Mouse (Mus musculus) megakaryocyte, embryonic 14.5 days (primary cell): ENCODE measurements around the gene Foxk1.

ENCODE experiments used
- FLI1 ChIP-seq: IDR thresholded peaks from 2 replicates; pipeline ENCODE4 v1.6.1; 2012; ENCODE audit warnings: low read length, inconsistent platforms, mixed read lengths
- GATA1 ChIP-seq: IDR thresholded peaks from 3 replicates; pipeline ENCODE4 v1.6.1; 2012; ENCODE audit warnings: mixed read lengths, low read length, inconsistent platforms, borderline replicate concordance

DNA sequence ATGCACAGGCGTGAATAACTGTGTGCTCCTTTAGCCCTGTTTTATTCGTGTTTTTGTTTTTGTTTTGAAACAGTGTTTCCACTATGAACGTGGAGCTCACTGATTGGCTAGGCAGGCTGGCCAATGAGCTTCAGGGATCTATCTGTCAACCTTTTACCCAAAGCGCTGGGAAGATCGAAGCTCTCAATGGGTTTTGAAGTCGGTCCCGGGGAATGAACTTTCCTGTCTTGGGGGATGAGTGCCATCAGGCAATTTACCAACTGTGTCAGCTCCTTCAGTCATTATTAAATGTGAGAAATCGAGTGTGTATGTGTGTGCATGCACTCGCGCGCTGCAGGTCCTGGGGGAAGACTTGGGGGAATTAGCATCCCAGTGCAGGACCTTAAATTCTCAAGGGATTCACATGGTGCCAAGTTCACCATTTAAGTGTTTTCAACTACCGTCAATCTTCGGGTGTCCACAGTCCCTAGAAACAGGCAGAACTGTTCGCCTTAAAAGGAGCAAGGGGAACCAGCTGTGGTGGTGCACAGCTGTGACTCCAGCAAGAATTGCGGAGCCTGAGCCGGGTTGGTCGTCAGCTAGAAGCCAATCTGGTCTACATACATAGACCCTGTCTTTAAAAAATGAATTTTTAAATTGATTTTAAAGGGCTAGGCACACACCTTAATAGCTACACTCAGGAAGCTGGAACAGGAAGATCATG lies 965 bp upstream of the Foxk1 start:
- TF ChIP-seq GATA1 (no peak), FLI1 (no peak)
